Mouse (Mus musculus) intestine, postnatal 0 days (tissue): ENCODE results near the gene Lmbr1l. TPM values are rescaled to one million over a fixed set of nuclear protein-coding genes. Genes with fewer than 3 reads are reported as not detected.

Source experiments
- ATAC-seq: fragments of 200-750 bp; cut with Nextera tagmentation; 2 replicates; pipeline ENCODE4 v1.8.0; 2017; ENCODE audit warnings: mild to moderate bottlenecking, moderate TSS enrichment, moderate library complexity
- H3K27ac ChIP-seq: fragments of 300-500 bp; sonication (generic); 2 replicates; pipeline ENCODE4 v1.5.1; 2014; ENCODE audit warnings: mild to moderate bottlenecking, low read depth, low read length, moderate library complexity
- H3K27me3 ChIP-seq: fragments of 300-500 bp; sonication (generic); replicated peaks from 2 replicates; pipeline ENCODE4 v1.6.1; 2014; ENCODE audit warnings: low read length, mixed read lengths; ENCODE audit not compliant: control insufficient read depth, insufficient read depth
- H3K36me3 ChIP-seq: fragments of 300-500 bp; sonication (generic); 2 replicates; pipeline ENCODE4 v1.6.1; 2014; ENCODE audit warnings: mild to moderate bottlenecking, moderate library complexity; ENCODE audit not compliant: control insufficient read depth, insufficient read depth
- H3K4me1 ChIP-seq: fragments of 300-500 bp; sonication (generic); replicated peaks from 2 replicates; pipeline ENCODE4 v1.6.1; 2014; ENCODE audit warnings: antibody characterized with exemption, low read length, mixed read lengths; ENCODE audit not compliant: control insufficient read depth, insufficient read depth
- H3K4me2 ChIP-seq: fragments of 300-500 bp; sonication (generic); replicated peaks from 2 replicates; pipeline ENCODE4 v1.6.1; 2014; ENCODE audit warnings: low read depth, mild to moderate bottlenecking, moderate library complexity
- H3K4me3 ChIP-seq: fragments of 300-500 bp; sonication (generic); 2 replicates; pipeline ENCODE4 v1.5.1; 2014; ENCODE audit warnings: low read depth, low read length
- H3K9ac ChIP-seq: fragments of 300-500 bp; sonication (generic); 2 replicates; pipeline ENCODE4 v1.6.1; 2014; ENCODE audit warnings: mild to moderate bottlenecking, low read depth, low read length
- H3K9me3 ChIP-seq: fragments of 300-500 bp; sonication (generic); 2 replicates; pipeline ENCODE4 v1.6.1; 2016; ENCODE audit warnings: mixed run types; ENCODE audit not compliant: control insufficient read depth
- CTCF ChIP-seq: sonication (generic); IDR thresholded peaks from 2 replicates; pipeline ENCODE4 v1.5.1; 2016; ENCODE audit warnings: low read depth, mild to moderate bottlenecking, control low read depth, antibody characterized with exemption, moderate library complexity
- WGBS: fragments of 180-500 bp; shearing (Covaris S2); extraction: QIAGEN DNeasy Blood & Tissue Kit; methylation state at CpG from one replicate; pipeline ENCODE4 v1.1.7; 2014; 5-methylcytosine and 5-hydroxymethylcytosine counted together
- polyA plus RNA-seq: library from polyadenylated mRNA; unstranded; fragments of >200 nt; fragmentation: Nextera tagmentation; extraction: Ambion mirVana; gene quantifications from 2 replicates; pipeline ENCODE4 v1.2.1, GENCODE M21; 2015

Lmbr1l gene
- polyA plus RNA-seq, 1 experiment from 2014 or later: 27.0 TPM

GRCm38 (mm10) chr15:98917091-98917490 is 940 bp downstream of the Lmbr1l start:
- H3K9me3 ChIP-seq: no peaks in the 10 kb centered on the region
- H3K4me3 ChIP-seq: peak overlapping the region; percentile 89
- no peak for ATAC-seq
- H3K27me3 ChIP-seq: no peaks in the 10 kb centered on the region
- 0% methylated on average over 14 of the region's 14 CpGs for WGBS
- peak overlapping the region; percentile 82 for H3K4me2 ChIP-seq
- no peak for TF ChIP-seq CTCF
- peak overlapping the region; percentile 87 for H3K9ac ChIP-seq
- H3K4me1 ChIP-seq: 0 out of 2 replicates have a peak, but pooled peaks cover 2% of the 10 kb centered on the region
- H3K27ac ChIP-seq: peak overlapping the region; percentile 93
- H3K36me3 ChIP-seq: peaks cover 18% of the 10 kb centered on the region

- H3K4me3 ChIP-seq: no peak overlapping the region
- WGBS: 83% methylated on average over 4 of the region's 4 CpGs
- 0 out of 2 replicates have a peak, but pooled peaks cover 2% of the 10 kb centered on the region for H3K4me1 ChIP-seq
- H3K36me3 ChIP-seq: peaks cover 29% of the 10 kb centered on the region
- H3K9me3 ChIP-seq: no peaks in the 10 kb centered on the region
- no peaks in the 10 kb centered on the region for H3K27me3 ChIP-seq
- TF ChIP-seq CTCF: no peak
- H3K9ac ChIP-seq: no peak overlapping the region
- peak overlapping the region; percentile 82 for H3K4me2 ChIP-seq
- no peak overlapping the region for H3K27ac ChIP-seq
- no peak for ATAC-seq
These were observed 2.0 kb downstream of the Lmbr1l start for GRCm38 (mm10) chr15:98916016-98916415.

GRCm38 (mm10) chr15:98914903-98915302 is 3.1 kb downstream of the Lmbr1l start:
- no peaks in the 10 kb centered on the region for H3K9me3 ChIP-seq
- WGBS: 88% methylated on average over 6 of the region's 6 CpGs
- peaks cover 40% of the 10 kb centered on the region for H3K36me3 ChIP-seq
- 0 out of 2 replicates have a peak, but pooled peaks cover 2% of the 10 kb centered on the region for H3K4me1 ChIP-seq
- no peak overlapping the region for H3K9ac ChIP-seq
- no peaks in the 10 kb centered on the region for H3K27me3 ChIP-seq
- H3K4me2 ChIP-seq: no peak overlapping the region
- no peak overlapping the region for H3K4me3 ChIP-seq
- ATAC-seq: no peak
- H3K27ac ChIP-seq: no peak overlapping the region
- TF ChIP-seq CTCF: no peak

GRCm38 (mm10) chr15:98904692-98905091 is 13.3 kb downstream of the Lmbr1l start:
- WGBS: 32% methylated on average over 10 of the region's 10 CpGs
- Histone ChIP-seq H3K9ac (no peak overlapping the region), H3K4me1 (no peaks in the 10 kb centered on the region), H3K4me2 (no peak overlapping the region), H3K9me3 (no peaks in the 10 kb centered on the region), H3K4me3 (no peak overlapping the region), H3K36me3 (peaks cover 50% of the 10 kb centered on the region), H3K27me3 (peaks cover 8% of the 10 kb centered on the region; the same call in 1 of the 2 replicates), H3K27ac (no peak overlapping the region)
- ATAC-seq: no peak
- peak; percentile 78 for TF ChIP-seq CTCF

GRCm38 (mm10) chr15:98902600-98902999 is 15.4 kb downstream of the Lmbr1l start:
- WGBS: 86% methylated on average over 2 of the region's 2 CpGs
- Histone ChIP-seq H3K27ac (no peak overlapping the region), H3K36me3 (peaks cover 29% of the 10 kb centered on the region), H3K4me2 (no peak overlapping the region), H3K4me1 (peaks cover 3% of the 10 kb centered on the region; the same call in 1 of the 2 replicates), H3K9ac (no peak overlapping the region), H3K4me3 (no peak overlapping the region), H3K27me3 (peaks cover 27% of the 10 kb centered on the region), H3K9me3 (no peaks in the 10 kb centered on the region)
- ATAC-seq: no peak
- TF ChIP-seq CTCF: no peak

GRCm38 (mm10) chr15:98901530-98901929 is 16.5 kb downstream of the Lmbr1l start:
- H3K4me3 ChIP-seq: no peak overlapping the region
- no peaks in the 10 kb centered on the region for H3K9me3 ChIP-seq
- H3K9ac ChIP-seq: no peak overlapping the region
- peaks cover 19% of the 10 kb centered on the region for H3K36me3 ChIP-seq
- H3K4me2 ChIP-seq: no peak overlapping the region
- WGBS: 63% methylated on average over 1 of the region's 1 CpGs
- H3K4me1 ChIP-seq: peaks cover 3% of the 10 kb centered on the region; the same call in 1 of the 2 replicates
- no peak for TF ChIP-seq CTCF
- peaks cover 37% of the 10 kb centered on the region for H3K27me3 ChIP-seq
- ATAC-seq: no peak
- H3K27ac ChIP-seq: no peak overlapping the region
